Mouse (Mus musculus) kidney, adult 18-20 months (tissue): ENCODE results near the gene Mon2.

Source experiments
- DNase-seq: peaks from one replicate; pipeline ENCODE4 v3.0.0; 2021

Mon2 gene

GRCm38 (mm10) chr10:123076245-123077023, at the start of gene Mon2:
TSS of gene Mon2 (minus strand) at chr10:123076505.
- peak; percentile 97 for DNase-seq

GRCm38 (mm10) chr10:123120666-123121392, 44.5 kb upstream of the Mon2 start:
- no peak for DNase-seq

- DNase-seq = no peak
Measured at GRCm38 (mm10) chr10:123116861-123117260, 40.6 kb upstream of the Mon2 start.

GRCm38 (mm10) chr10:123113466-123113865, 37.2 kb upstream of the Mon2 start:
- no peak for DNase-seq

- no peak for DNase-seq
Measured at GRCm38 (mm10) chr10:123112787-123113168, 36.5 kb upstream of the Mon2 start.

GRCm38 (mm10) chr10:123112056-123112786, 35.9 kb upstream of the Mon2 start:
- DNase-seq = no peak

- DNase-seq = no peak
Measured at GRCm38 (mm10) chr10:123110548-123110947, 34.2 kb upstream of the Mon2 start.

- DNase-seq = no peak
Measured at GRCm38 (mm10) chr10:123108527-123108926, 32.2 kb upstream of the Mon2 start.

- no peak for DNase-seq
Measured at GRCm38 (mm10) chr10:123108121-123108520, 31.8 kb upstream of the Mon2 start.

- DNase-seq = no peak
Measured at GRCm38 (mm10) chr10:123101303-123101702, 25.0 kb upstream of the Mon2 start.

GRCm38 (mm10) chr10:123100584-123100983, 24.3 kb upstream of the Mon2 start:
- DNase-seq = no peak

GRCm38 (mm10) chr10:123094504-123094903, 18.2 kb upstream of the Mon2 start:
- peak; percentile 11 for DNase-seq

- no peak for DNase-seq
Measured at GRCm38 (mm10) chr10:123092577-123092976, 16.3 kb upstream of the Mon2 start.

GRCm38 (mm10) chr10:123091737-123092136, 15.4 kb upstream of the Mon2 start:
- peak; percentile 62 for DNase-seq

- DNase-seq = no peak
Measured at GRCm38 (mm10) chr10:123089425-123089930, 13.2 kb upstream of the Mon2 start.

GRCm38 (mm10) chr10:123086847-123087246, 10.5 kb upstream of the Mon2 start:
- no peak for DNase-seq

- no peak for DNase-seq
Measured at GRCm38 (mm10) chr10:123084900-123085641, 8.8 kb upstream of the Mon2 start.

- DNase-seq = no peak
Measured at GRCm38 (mm10) chr10:123084307-123084706, 8.0 kb upstream of the Mon2 start.

- DNase-seq = no peak
Measured at GRCm38 (mm10) chr10:123075751-123076242, 508 bp downstream of the Mon2 start.

- no peak for DNase-seq
Measured at GRCm38 (mm10) chr10:123071997-123072396, 4.3 kb downstream of the Mon2 start.

GRCm38 (mm10) chr10:123063021-123063420, 13.3 kb downstream of the Mon2 start:
- DNase-seq = no peak

- DNase-seq = no peak
Measured at GRCm38 (mm10) chr10:123060831-123061230, 15.5 kb downstream of the Mon2 start.
